Mouse (Mus musculus) granulocyte monocyte progenitor cell, adult 5-6 weeks (primary cell): ENCODE measurements around the gene Tcl1. TPM values are rescaled to one million over a fixed set of nuclear protein-coding genes. Genes with fewer than 3 reads are reported as not detected.
"Not testable (repeated sequence)": the region's sequence is repeated elsewhere in the genome, so short reads cannot be mapped to it uniquely, and the experiment has no call there.

ENCODE experiments used
- ATAC-seq: replicated peaks from 2 replicates; pipeline ENCODE4 v1.8.0; 2016; ENCODE audit warnings: mild to moderate bottlenecking, moderate TSS enrichment, inconsistent platforms; ENCODE audit not compliant: poor library complexity, severe bottlenecking
- total RNA-seq, 2 experiments: library from RNA; stranded (forward) in 1 of 2; stranded (reverse) in 1 of 2; fragments of 200-712, 200-1000 nt in 1 of 2; fragments of >200 nt in 1 of 2; fragmentation: Nextera tagmentation in 1 of 2; gene quantifications; 2 replicates each; pipeline ENCODE4 v1.2.3; 2014 to 2017

Gene Tcl1
- total RNA-seq, 2 experiments from 2014 or later, result not detected

- ATAC-seq, result peak; percentile 89
Observed at GRCm38 (mm10) chr12:105188980-105189379, 33.6 kb downstream of the Tcl1 start.

GRCm38 (mm10) chr12:105181040-105181644 is 41.5 kb downstream of the Tcl1 start:
- ATAC-seq, result peak; percentile 63

GRCm38 (mm10) chr12:105176044-105176443 is 46.5 kb downstream of the Tcl1 start, which contains the start of gene Tcl1b5:
Tcl1b5 (plus strand) TSS chr12:105176344.
- ATAC-seq, result not testable (repeated sequence)

GRCm38 (mm10) chr12:105174318-105174717 is 48.3 kb downstream of the Tcl1 start:
- peak; percentile 92 for ATAC-seq

DNA sequence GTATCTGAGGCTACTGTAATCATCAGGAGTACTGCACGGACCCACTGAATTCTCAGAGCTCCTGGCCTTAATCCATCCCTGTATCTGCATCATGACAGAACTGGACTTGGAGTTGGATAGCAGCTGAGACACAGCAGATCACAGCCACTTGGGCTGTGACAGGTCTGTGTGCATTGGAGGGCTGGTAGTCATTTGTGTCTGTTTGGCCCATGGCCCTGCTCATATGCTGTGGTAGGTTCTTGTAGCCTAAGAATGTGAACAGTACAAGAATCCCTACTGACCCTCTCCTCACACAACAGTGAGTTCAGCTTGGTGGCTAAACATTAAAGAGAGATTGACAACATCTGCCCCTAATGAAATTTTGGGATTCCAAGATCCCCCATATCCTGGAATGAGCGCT is 49.2 kb downstream of the Tcl1 start:
- ATAC-seq, result no peak

Other genes starting within 250 kb of the Tcl1 start
- gene Syne3, start 213.0 kb downstream of the Tcl1 start, total RNA-seq (2014; fragmentation: Nextera tagmentation), result 13.4 and 20.1 TPM in 2 replicates
- 20.3 and 22.4 TPM in 2 replicates for gene Syne3, start 213.0 kb downstream of the Tcl1 start, total RNA-seq (2017)
- gene Glrx5, start 190.1 kb downstream of the Tcl1 start, total RNA-seq (2014; fragmentation: Nextera tagmentation), result 50.7 and 56.1 TPM in 2 replicates
- gene Glrx5, start 190.1 kb downstream of the Tcl1 start, total RNA-seq (2017), result 27.2 and 29.8 TPM in 2 replicates
- gene Tcl1b2, start 76.8 kb downstream of the Tcl1 start, total RNA-seq (2014; fragmentation: Nextera tagmentation), result not detected in 2 replicates
- gene Tcl1b2, start 76.8 kb downstream of the Tcl1 start, total RNA-seq (2017), result not detected in 2 replicates
- not detected in 2 replicates for gene Tcl1b1, start 63.1 kb downstream of the Tcl1 start, total RNA-seq (2014; fragmentation: Nextera tagmentation)
- not detected in 2 replicates for gene Tcl1b1, start 63.1 kb downstream of the Tcl1 start, total RNA-seq (2017)
- gene Tcl1b5, start 46.4 kb downstream of the Tcl1 start, total RNA-seq (2014; fragmentation: Nextera tagmentation), result not detected in 2 replicates
- not detected in 2 replicates for gene Tcl1b5, start 46.4 kb downstream of the Tcl1 start, total RNA-seq (2017)
- not detected in 2 replicates for gene Tcl1b3, start 31.8 kb downstream of the Tcl1 start, total RNA-seq (2014; fragmentation: Nextera tagmentation)
- not detected in 2 replicates for gene Tcl1b3, start 31.8 kb downstream of the Tcl1 start, total RNA-seq (2017)
- not detected in 2 replicates for gene Tcl1b4, start 20.8 kb downstream of the Tcl1 start, total RNA-seq (2014; fragmentation: Nextera tagmentation)
- gene Tcl1b4, start 20.8 kb downstream of the Tcl1 start, total RNA-seq (2017), result not detected in 2 replicates
- not detected in 2 replicates for gene Tunar, start 111.1 kb upstream of the Tcl1 start, total RNA-seq (2014; fragmentation: Nextera tagmentation)
- not detected in 2 replicates for gene Tunar, start 111.1 kb upstream of the Tcl1 start, total RNA-seq (2017)
- not detected in 2 replicates for gene D430019H16Rik, start 231.1 kb upstream of the Tcl1 start, total RNA-seq (2014; fragmentation: Nextera tagmentation)
- not detected in 2 replicates for gene D430019H16Rik, start 231.1 kb upstream of the Tcl1 start, total RNA-seq (2017)